Mouse (Mus musculus): ENCODE measurements around the gene Calcoco2.

DNA sequence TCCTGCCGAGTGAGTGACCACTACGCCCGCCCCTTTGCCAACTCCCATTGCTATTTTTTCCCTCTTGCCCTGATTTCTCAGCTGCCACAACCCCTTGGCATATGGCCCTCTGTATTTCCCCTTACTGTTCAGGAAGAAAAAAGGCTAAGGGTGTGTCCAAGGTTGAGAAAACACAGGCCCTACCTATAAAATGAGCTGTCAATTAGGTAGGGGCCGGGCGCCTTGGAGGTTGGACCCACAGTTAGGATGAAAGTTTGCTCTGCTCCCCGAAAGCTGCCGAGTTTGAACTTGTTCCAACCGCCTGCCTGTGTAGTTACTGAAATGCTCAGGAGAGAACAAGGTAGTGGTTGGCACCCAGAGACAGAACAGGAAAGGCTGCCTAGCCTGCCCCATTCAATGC, 24.1 kb upstream of the Calcoco2 start:
- TF ChIP-seq POLR2A (IDR thresholded peaks at IDR 0.05; ENCODE audit: borderline replicate concordance, low read depth, low read length) (no peak), CTCF (IDR thresholded peaks at IDR 0.05; ENCODE audit: low read depth, low read length) (no peak)
